Mouse (Mus musculus): Measurements from ENCODE around the gene Nupl1.

DNA sequence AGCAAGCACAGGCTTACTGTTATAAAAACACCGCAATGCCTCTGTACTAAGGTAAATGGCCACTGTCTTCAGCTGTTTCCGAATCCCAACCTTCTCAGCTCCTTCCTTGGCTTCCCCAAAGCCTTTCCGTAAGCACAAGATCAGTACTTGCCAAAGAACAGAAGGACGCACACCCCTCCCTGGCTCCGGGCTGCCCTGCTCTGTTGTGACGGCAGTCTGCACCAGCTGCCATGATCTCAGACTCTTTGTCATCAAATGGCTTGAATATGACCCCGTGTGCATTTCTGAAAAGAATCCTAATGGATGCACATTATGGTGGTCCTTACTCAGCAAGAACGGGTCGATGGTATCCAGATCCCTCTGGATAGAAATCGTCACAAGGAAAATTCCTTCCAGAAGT, 108.0 kb downstream of the Nupl1 start:
- TF ChIP-seq EP300 (optimal IDR thresholded peaks at IDR 0.05) (no peak), CTCF (IDR thresholded peaks at IDR 0.05; ENCODE audit: low read depth) (no peak)

All from stomach, postnatal 0 days (tissue).